Mouse (Mus musculus): Measurements from ENCODE around the gene Sec11a. TPM values are rescaled to one million over a fixed set of nuclear protein-coding genes. Genes with fewer than 3 reads are reported as not detected.

Sec11a gene
- total RNA-seq, 1 experiment: 171 TPM

DNA sequence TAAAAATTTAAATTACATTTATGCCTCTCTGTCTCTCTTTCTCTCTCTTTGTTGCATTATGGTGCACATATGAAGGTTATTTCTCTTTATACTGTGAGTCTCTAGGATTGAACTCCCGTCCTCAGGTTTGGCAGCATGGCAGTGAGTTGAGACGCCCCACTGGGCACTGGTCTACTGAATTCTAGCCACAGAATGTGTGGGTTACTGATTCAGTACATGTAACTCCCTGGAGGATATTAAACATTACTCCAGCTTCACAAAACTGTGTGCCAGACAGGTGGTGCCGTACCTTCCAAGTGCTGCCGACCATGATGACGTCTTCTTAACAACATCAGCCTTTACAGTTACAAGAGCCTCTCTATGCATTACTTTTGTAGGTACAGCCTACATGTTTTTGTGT is 24.5 kb upstream of the Sec11a start:
- DNase-seq (ENCODE audit: low read depth, low spot score): no peak
- H3K4me1 ChIP-seq (ENCODE audit: control insufficient read depth in 2 of 2, insufficient read depth in 2 of 2, low read length in 2 of 2, poor library complexity in 1 of 2): no peaks in the 10 kb centered on the region
- no peak overlapping the region for H3K27ac ChIP-seq (ENCODE audit: insufficient read depth, low read depth, low read length, poor library complexity, severe bottlenecking)
- H3K36me3 ChIP-seq (ENCODE audit: control insufficient read depth, insufficient read depth, low read length, poor library complexity, severe bottlenecking): no peaks in the 10 kb centered on the region
- no peak overlapping the region for H3K9ac ChIP-seq (ENCODE audit: insufficient read depth, low read depth, low read length, poor library complexity, severe bottlenecking)
- no peak overlapping the region for H3K4me3 ChIP-seq (ENCODE audit: insufficient read depth in 1 of 2, low read depth in 1 of 2, low read length in 2 of 2, poor library complexity in 1 of 2, severe bottlenecking in 1 of 2)
- in situ Hi-C loops (cut with MboI; ENCODE audit: low sequenced_read_pairs in 2 of 2, unreplicated experiment in 2 of 2): no loop called here
- TF ChIP-seq ZC3H11A (IDR thresholded peaks at IDR 0.05; ENCODE audit: borderline replicate concordance, low read depth, low read length) (no peak), CHD2 (IDR thresholded peaks at IDR 0.05; ENCODE audit: low read depth, low read length) (no peak), MAFK (IDR thresholded peaks at IDR 0.05; ENCODE audit: insufficient read depth, low read depth, low read length) (no peak), HCFC1 (IDR thresholded peaks at IDR 0.05; ENCODE audit: borderline replicate concordance, insufficient read depth, low read length) (no peak), ZNF384 (IDR thresholded peaks at IDR 0.05; ENCODE audit: low read depth, low read length) (no peak)
- no peaks in the 10 kb centered on the region for H3K9me3 ChIP-seq (ENCODE audit: control insufficient read depth, insufficient read depth, low read depth, low read length)

DNA sequence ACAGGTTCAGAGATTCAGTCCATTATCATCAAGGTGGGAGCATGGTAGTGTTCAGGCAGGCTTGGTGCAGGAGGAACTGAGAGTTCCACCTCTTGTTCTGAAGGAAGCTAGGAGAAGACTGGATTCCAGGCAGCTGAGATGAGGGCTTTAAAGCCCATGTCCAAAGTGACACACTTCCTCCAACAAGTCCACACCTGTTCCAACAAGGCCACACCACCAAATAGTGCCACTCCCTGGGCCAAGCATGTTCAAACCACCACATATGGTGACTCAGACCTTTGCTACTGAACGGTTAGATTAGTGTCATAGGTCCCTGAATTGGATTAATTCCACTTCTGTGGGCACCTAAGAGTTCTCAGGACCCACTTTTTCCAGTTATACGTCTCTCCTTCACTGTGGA is 23.8 kb upstream of the Sec11a start:
- no peak for TF ChIP-seq MAFK (IDR thresholded peaks at IDR 0.05; ENCODE audit: insufficient read depth, low read depth, low read length)
- no peak for TF ChIP-seq HCFC1 (IDR thresholded peaks at IDR 0.05; ENCODE audit: borderline replicate concordance, insufficient read depth, low read length)
- TF ChIP-seq ZC3H11A (IDR thresholded peaks at IDR 0.05; ENCODE audit: borderline replicate concordance, low read depth, low read length): no peak
- TF ChIP-seq ZNF384 (IDR thresholded peaks at IDR 0.05; ENCODE audit: low read depth, low read length): no peak
- no peak for TF ChIP-seq CHD2 (IDR thresholded peaks at IDR 0.05; ENCODE audit: low read depth, low read length)
- H3K4me3 ChIP-seq (ENCODE audit: insufficient read depth in 1 of 2, low read depth in 1 of 2, low read length in 2 of 2, poor library complexity in 1 of 2, severe bottlenecking in 1 of 2): no peak overlapping the region
- H3K27ac ChIP-seq (ENCODE audit: insufficient read depth, low read depth, low read length, poor library complexity, severe bottlenecking): no peak overlapping the region
- in situ Hi-C loops (cut with MboI; ENCODE audit: low sequenced_read_pairs in 2 of 2, unreplicated experiment in 2 of 2): no loop called here
- H3K4me1 ChIP-seq (ENCODE audit: control insufficient read depth in 2 of 2, insufficient read depth in 2 of 2, low read length in 2 of 2, poor library complexity in 1 of 2): no peaks in the 10 kb centered on the region
- no peak for DNase-seq (ENCODE audit: low read depth, low spot score)
- H3K9ac ChIP-seq (ENCODE audit: insufficient read depth, low read depth, low read length, poor library complexity, severe bottlenecking): no peak overlapping the region
- no peaks in the 10 kb centered on the region for H3K9me3 ChIP-seq (ENCODE audit: control insufficient read depth, insufficient read depth, low read depth, low read length)
- H3K36me3 ChIP-seq (ENCODE audit: control insufficient read depth, insufficient read depth, low read length, poor library complexity, severe bottlenecking): no peaks in the 10 kb centered on the region

DNA sequence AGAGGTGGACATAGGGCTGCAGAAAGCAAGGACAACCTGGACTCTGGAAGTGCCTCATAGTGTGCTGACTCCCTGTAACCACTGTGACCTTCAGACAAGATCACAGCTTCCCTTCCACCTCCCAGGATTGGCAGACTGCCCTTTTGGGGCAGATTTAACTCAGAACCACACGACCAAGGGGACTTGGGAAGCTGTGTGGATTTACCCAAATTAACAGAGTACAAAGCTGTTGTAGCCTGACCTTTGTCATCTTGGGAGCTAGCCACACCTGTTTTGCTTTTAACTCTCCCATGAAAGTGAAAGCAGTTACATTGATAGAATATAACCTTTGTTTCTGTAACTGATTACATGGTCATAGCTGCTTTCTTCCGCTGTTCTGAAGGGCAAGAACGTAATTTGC is 23.3 kb upstream of the Sec11a start:
- no peaks in the 10 kb centered on the region for H3K9me3 ChIP-seq (ENCODE audit: control insufficient read depth, insufficient read depth, low read depth, low read length)
- H3K4me3 ChIP-seq (ENCODE audit: insufficient read depth in 1 of 2, low read depth in 1 of 2, low read length in 2 of 2, poor library complexity in 1 of 2, severe bottlenecking in 1 of 2): no peak overlapping the region
- no peaks in the 10 kb centered on the region for H3K36me3 ChIP-seq (ENCODE audit: control insufficient read depth, insufficient read depth, low read length, poor library complexity, severe bottlenecking)
- no peaks in the 10 kb centered on the region for H3K4me1 ChIP-seq (ENCODE audit: control insufficient read depth in 2 of 2, insufficient read depth in 2 of 2, low read length in 2 of 2, poor library complexity in 1 of 2)
- H3K9ac ChIP-seq (ENCODE audit: insufficient read depth, low read depth, low read length, poor library complexity, severe bottlenecking): no peak overlapping the region
- DNase-seq (ENCODE audit: low read depth, low spot score): no peak
- no peak overlapping the region for H3K27ac ChIP-seq (ENCODE audit: insufficient read depth, low read depth, low read length, poor library complexity, severe bottlenecking)
- TF ChIP-seq ZNF384 (IDR thresholded peaks at IDR 0.05; ENCODE audit: low read depth, low read length) (no peak), HCFC1 (IDR thresholded peaks at IDR 0.05; ENCODE audit: borderline replicate concordance, insufficient read depth, low read length) (no peak), MAFK (IDR thresholded peaks at IDR 0.05; ENCODE audit: insufficient read depth, low read depth, low read length) (no peak)
- in situ Hi-C loops (cut with MboI; ENCODE audit: low sequenced_read_pairs in 2 of 2, unreplicated experiment in 2 of 2): no loop called here

DNA sequence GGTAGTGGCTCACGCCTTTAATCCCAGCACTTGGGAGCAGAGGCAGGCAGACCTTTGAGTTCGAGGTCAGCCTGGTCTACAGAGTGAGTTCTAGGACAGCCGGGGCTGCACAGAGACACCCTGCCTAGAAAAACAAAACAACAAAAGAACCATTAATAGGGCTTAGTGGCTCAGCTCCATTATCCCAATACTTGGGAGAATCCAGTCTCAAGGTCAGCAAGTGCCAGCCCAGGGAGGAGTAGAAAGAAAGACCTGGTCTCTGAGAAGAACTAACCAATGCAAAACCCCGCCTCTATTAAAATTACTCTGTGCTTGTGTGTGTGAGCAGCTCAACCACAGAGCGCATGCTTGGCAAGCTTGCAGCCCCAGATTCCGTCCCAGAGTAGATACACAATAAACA is 15.2 kb upstream of the Sec11a start:
- no peaks in the 10 kb centered on the region for H3K9me3 ChIP-seq (ENCODE audit: control insufficient read depth, insufficient read depth, low read depth, low read length)
- H3K27ac ChIP-seq (ENCODE audit: insufficient read depth, low read depth, low read length, poor library complexity, severe bottlenecking): no peak overlapping the region
- no peak for DNase-seq (ENCODE audit: low read depth, low spot score)
- H3K36me3 ChIP-seq (ENCODE audit: control insufficient read depth, insufficient read depth, low read length, poor library complexity, severe bottlenecking): no peaks in the 10 kb centered on the region
- H3K4me1 ChIP-seq (ENCODE audit: control insufficient read depth in 2 of 2, insufficient read depth in 2 of 2, low read length in 2 of 2, poor library complexity in 1 of 2): peaks cover 3 to 12% of the 10 kb centered on the region in 2 experiments; a peak in 3 of 4 replicates
- TF ChIP-seq CHD2 (IDR thresholded peaks at IDR 0.05; ENCODE audit: low read depth, low read length) (no peak), MAFK (IDR thresholded peaks at IDR 0.05; ENCODE audit: insufficient read depth, low read depth, low read length) (no peak), ZC3H11A (IDR thresholded peaks at IDR 0.05; ENCODE audit: borderline replicate concordance, low read depth, low read length) (no peak), ZNF384 (IDR thresholded peaks at IDR 0.05; ENCODE audit: low read depth, low read length) (no peak), HCFC1 (IDR thresholded peaks at IDR 0.05; ENCODE audit: borderline replicate concordance, insufficient read depth, low read length) (no peak)
- H3K9ac ChIP-seq (ENCODE audit: insufficient read depth, low read depth, low read length, poor library complexity, severe bottlenecking): no peak overlapping the region
- H3K4me3 ChIP-seq (ENCODE audit: insufficient read depth in 1 of 2, low read depth in 1 of 2, low read length in 2 of 2, poor library complexity in 1 of 2, severe bottlenecking in 1 of 2): peak overlapping the region in 1 of 2 experiments; percentile 13; a peak in 1 of 4 replicates
- in situ Hi-C loops (cut with MboI; ENCODE audit: low sequenced_read_pairs in 2 of 2, unreplicated experiment in 2 of 2): no loop called here

DNA sequence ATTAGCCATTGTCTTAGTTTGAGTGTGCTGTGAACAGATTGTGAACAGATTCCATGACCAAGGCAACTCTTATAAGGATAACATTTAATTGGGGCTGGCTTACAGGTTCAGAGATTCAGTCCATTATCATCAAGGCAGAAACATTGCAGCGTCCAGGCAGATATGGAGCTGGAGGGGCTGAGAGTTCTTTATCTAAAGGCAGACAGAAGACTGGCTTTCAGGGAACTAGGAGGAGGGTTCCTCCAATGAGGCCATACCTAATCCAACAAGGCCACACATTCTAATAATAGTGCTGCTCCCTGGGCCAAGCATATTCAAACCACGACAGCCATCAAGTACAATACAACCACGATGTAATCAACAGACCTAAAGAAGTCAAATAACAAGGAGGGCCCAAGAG is 11.4 kb upstream of the Sec11a start:
- peaks cover 3 to 12% of the 10 kb centered on the region in 2 experiments; a peak in 3 of 4 replicates for H3K4me1 ChIP-seq (ENCODE audit: control insufficient read depth in 2 of 2, insufficient read depth in 2 of 2, low read length in 2 of 2, poor library complexity in 1 of 2)
- in situ Hi-C loops (cut with MboI; ENCODE audit: low sequenced_read_pairs in 2 of 2, unreplicated experiment in 2 of 2): no loop called here
- H3K4me3 ChIP-seq (ENCODE audit: insufficient read depth in 1 of 2, low read depth in 1 of 2, low read length in 2 of 2, poor library complexity in 1 of 2, severe bottlenecking in 1 of 2): no peak overlapping the region

More for the DNA sequence above, 11.4 kb upstream of the Sec11a start:
- Histone ChIP-seq H3K27ac (ENCODE audit: insufficient read depth, low read depth, low read length, poor library complexity, severe bottlenecking) (no peak overlapping the region), H3K9me3 (ENCODE audit: control insufficient read depth, insufficient read depth, low read depth, low read length) (no peaks in the 10 kb centered on the region), H3K9ac (ENCODE audit: insufficient read depth, low read depth, low read length, poor library complexity, severe bottlenecking) (no peak overlapping the region), H3K36me3 (ENCODE audit: control insufficient read depth, insufficient read depth, low read length, poor library complexity, severe bottlenecking) (no peaks in the 10 kb centered on the region)
- no peak for TF ChIP-seq ZNF384 (IDR thresholded peaks at IDR 0.05; ENCODE audit: low read depth, low read length)
- no peak for TF ChIP-seq HCFC1 (IDR thresholded peaks at IDR 0.05; ENCODE audit: borderline replicate concordance, insufficient read depth, low read length)
- TF ChIP-seq ZC3H11A (IDR thresholded peaks at IDR 0.05; ENCODE audit: borderline replicate concordance, low read depth, low read length): no peak
- TF ChIP-seq CHD2 (IDR thresholded peaks at IDR 0.05; ENCODE audit: low read depth, low read length): no peak
- TF ChIP-seq MAFK (IDR thresholded peaks at IDR 0.05; ENCODE audit: insufficient read depth, low read depth, low read length): no peak
- no peak for DNase-seq (ENCODE audit: low read depth, low spot score)
